Mouse (Mus musculus): ENCODE data around the gene Col6a4.

The Col6a4 gene

GRCm38 (mm10) chr9:106076234-106076633, 20.3 kb downstream of the Col6a4 start:
- in situ Hi-C loops (cut with MboI, MseI) = no loop called here

DNA sequence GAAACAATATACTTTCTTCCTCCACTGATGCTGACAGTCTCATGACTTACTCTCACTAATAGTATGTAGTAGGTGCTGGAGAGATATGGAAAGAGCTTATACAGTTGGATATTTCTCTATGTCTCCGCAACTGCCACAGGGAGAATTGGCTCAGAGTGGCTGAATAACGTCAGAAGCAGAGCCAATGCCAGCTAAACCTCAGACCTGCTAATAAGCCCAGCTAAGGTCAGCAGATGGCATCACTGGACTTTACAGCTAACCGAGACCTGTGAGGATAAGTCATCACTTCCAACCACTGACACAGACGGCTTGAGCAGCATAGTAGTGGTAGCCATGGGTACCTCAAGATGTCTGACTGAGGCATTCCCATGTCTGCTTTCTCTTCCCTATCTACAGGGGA, 22.6 kb downstream of the Col6a4 start:
- in situ Hi-C loops (cut with MboI, MseI) = no loop called here

- in situ Hi-C loops (cut with MboI, MseI) = no loop called here
Measured at GRCm38 (mm10) chr9:106071651-106072050, 24.9 kb downstream of the Col6a4 start.

- in situ Hi-C loops (cut with MboI, MseI) = no loop called here
Measured at GRCm38 (mm10) chr9:106053446-106053845, 43.1 kb downstream of the Col6a4 start.

- in situ Hi-C loops (cut with MboI, MseI) = no loop called here
Measured at GRCm38 (mm10) chr9:106043921-106044503, 52.6 kb downstream of the Col6a4 start.

- in situ Hi-C loops (cut with MboI, MseI) = loop anchor here (5.0 kb wide), 1 partner anchor 108 kb away; no protein-coding TSS in a partner anchor
Measured at GRCm38 (mm10) chr9:106039915-106040659, 56.5 kb downstream of the Col6a4 start.

DNA sequence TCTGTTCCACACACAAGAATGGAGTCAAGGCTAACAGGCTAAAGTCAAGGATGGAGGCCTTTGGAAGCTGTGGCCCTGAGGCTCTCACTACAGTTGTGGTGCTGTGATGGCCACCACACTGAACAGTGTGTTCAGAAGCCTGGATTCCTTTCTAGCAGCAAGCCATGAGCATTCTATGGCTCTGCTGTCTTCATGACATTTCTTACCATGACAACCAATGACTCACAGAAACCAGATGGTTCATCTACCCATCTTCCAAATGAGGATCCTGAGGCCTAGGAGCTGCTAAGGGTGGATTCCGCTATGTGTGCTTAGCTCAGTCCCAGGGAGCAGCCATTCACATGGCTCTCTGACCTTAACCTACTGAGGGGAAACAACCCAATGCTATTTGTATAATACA, 57.3 kb downstream of the Col6a4 start:
- in situ Hi-C loops (cut with MboI, MseI) = loop anchor here (5.0 kb wide), 1 partner anchor 107 kb away; no protein-coding TSS in a partner anchor

- in situ Hi-C loops (cut with MboI, MseI) = loop anchor here (5.0 kb wide), 1 partner anchor 107 kb away; no protein-coding TSS in a partner anchor
Measured at GRCm38 (mm10) chr9:106038865-106039264, 57.7 kb downstream of the Col6a4 start.

DNA sequence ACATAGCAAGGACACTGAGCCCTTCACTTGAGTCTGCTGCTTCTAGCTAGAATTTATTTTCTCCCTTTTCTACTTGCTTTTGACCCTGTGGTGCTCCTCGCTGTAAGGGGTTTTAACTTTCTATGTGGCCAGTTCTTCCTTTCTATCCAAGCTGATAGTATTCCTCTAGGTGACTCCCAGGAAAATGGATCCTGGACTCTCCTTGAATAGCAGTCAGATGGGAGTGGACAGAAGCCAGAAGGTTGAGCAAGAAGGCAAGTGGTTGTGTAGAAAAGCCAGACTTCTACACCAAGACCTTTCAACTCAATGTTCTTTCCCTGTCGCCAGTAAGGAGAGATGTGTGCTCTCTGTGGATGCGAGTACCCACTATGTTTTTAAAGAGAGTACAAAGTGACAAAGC, 80.9 kb downstream of the Col6a4 start:
- in situ Hi-C loops (cut with MboI, MseI) = no loop called here

- in situ Hi-C loops (cut with MboI, MseI) = no loop called here
Measured at GRCm38 (mm10) chr9:106013139-106013538, 83.4 kb downstream of the Col6a4 start.

DNA sequence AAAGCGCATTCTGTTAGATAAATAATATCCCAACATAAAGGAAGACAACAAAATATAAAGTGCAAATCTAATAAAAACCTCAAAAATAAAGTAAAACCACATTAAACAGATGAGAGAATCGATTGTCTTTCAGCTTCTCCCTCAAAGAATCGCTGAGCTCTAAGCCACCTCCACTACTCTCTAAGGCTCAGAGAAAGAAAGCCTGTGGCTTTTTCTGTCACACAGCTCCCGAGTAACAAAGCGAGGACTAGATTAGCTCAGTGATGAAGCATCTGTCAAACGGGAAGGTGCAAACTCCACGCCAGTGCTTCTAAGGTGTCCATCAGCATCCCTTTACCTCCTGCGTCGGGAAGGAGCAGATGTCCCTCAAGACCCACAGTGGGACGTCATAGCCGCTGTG, 98.6 kb downstream of the Col6a4 start:
- in situ Hi-C loops (cut with MboI, MseI) = no loop called here

- in situ Hi-C loops (cut with MboI, MseI) = no loop called here
Measured at GRCm38 (mm10) chr9:105992425-105992824, 104.2 kb downstream of the Col6a4 start.

DNA sequence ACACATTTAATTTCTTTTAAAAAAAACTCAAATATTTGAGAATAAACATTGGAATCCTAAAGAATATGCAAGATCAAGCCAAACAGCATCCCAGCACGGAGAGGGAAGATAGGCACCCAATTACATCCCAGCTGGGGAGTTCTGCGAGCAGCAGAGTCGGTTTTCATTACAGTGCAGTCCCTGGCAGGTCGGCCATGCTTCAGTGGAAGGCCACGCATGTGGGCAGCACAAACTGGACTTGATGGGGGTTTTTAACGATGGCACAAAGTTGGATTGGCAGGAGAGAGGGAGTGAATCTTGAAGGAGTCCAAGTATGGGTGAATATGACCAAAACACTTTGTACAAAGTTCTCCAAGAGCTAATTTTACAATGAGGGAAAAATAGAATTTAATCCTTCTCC, 106.5 kb downstream of the Col6a4 start:
- in situ Hi-C loops (cut with MboI, MseI) = no loop called here

GRCm38 (mm10) chr9:105989468-105989867, 107.1 kb downstream of the Col6a4 start:
- in situ Hi-C loops (cut with MboI, MseI) = no loop called here

DNA sequence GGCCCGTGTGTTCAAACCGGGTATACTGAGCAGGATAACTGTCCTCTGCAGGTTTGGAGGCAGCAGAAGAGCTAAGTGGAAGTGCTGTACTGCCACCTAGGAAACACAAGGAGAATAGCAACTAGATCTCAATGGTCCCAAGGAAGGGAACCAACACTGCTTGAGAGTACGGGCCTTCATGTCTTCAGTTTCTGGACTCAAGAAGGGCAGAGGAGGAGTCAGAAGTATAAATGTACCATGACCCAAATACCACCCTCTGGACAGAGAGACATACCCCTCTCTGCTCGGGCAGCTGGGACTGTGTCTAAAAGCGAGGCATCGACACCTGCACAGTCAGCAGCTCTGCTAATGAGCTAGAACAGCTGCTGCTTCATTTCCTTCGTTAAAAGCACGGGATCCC, 108.5 kb downstream of the Col6a4 start:
- in situ Hi-C loops (cut with MboI, MseI) = no loop called here

- in situ Hi-C loops (cut with MboI, MseI) = no loop called here
Measured at GRCm38 (mm10) chr9:105984931-105985519, 111.6 kb downstream of the Col6a4 start.

- in situ Hi-C loops (cut with MboI, MseI) = no loop called here
Measured at GRCm38 (mm10) chr9:105978479-105978878, 118.1 kb downstream of the Col6a4 start.

GRCm38 (mm10) chr9:105976871-105977270, 119.7 kb downstream of the Col6a4 start:
- in situ Hi-C loops (cut with MboI, MseI) = no loop called here

DNA sequence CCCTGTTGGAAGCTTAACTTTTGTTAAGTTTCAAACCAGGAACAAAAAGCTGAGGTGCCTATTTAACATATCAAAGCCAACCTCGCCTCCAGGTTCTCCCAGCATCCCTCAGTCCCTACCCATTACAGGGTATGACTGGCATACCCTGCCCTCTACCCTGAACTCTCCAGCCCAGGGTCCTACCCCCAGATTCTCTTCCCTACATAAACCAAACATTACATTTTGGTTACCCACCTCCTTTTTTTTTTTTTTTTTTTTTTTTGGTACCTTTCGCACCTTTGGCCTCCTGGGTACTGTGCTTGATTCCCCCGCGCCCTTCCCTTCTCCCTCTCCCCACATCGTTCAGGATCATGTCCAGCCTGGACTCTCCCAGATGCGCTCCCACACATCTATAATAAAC, 120.3 kb downstream of the Col6a4 start:
- in situ Hi-C loops (cut with MboI, MseI) = no loop called here

DNA sequence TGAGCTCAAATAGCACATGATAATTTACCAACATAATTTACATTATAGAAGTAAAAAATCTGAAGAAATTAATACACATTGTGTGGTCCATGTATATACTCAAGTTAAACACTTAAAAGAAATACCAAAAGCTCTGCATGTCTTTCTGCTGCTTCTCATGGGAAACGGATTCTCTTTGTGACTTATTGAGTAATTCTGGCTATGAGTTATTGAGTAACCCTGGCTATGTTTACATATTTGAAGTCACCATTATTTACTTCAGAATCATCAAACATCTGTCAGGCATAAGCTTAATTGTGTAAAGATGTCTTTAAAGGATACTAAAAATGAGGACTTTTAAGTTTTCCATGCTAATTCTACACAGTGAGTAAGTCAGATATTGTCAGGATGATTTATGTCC, 122.8 kb downstream of the Col6a4 start:
- in situ Hi-C loops (cut with MboI, MseI) = no loop called here

- in situ Hi-C loops (cut with MboI, MseI) = no loop called here
Measured at GRCm38 (mm10) chr9:105972031-105972430, 124.6 kb downstream of the Col6a4 start.

GRCm38 (mm10) chr9:105971351-105971894, 125.2 kb downstream of the Col6a4 start:
- in situ Hi-C loops (cut with MboI, MseI) = no loop called here

GRCm38 (mm10) chr9:105970901-105971300, 125.7 kb downstream of the Col6a4 start:
- in situ Hi-C loops (cut with MboI, MseI) = no loop called here
